Mouse (Mus musculus): Measurements from ENCODE around the gene Fars2.
"Not testable (repeated sequence)": the region's sequence is repeated elsewhere in the genome, so short reads cannot be mapped to it uniquely, and the experiment has no call there.

The Fars2 gene

DNA sequence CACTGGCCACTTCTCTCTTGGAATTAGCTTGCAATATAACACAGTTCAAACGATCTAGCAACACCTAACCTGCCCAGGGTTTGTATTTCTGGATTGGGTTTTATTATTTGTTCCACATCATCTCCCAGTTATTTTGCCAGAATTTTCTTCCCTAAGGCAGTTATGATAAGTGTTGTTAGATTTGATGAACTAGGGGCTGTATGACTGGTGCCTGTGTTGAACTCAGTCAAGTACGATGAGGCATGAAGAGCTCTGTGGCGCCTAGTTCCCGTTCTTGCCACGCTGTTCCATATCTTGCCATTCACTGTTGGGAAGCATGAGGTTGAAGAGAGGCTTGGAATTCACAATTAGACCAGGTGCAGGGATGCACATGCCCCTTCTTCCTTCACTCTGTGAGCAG lies 177.3 kb downstream of the Fars2 start:
- no peak for DNase-seq (ENCODE audit: low read depth, low spot score)

DNA sequence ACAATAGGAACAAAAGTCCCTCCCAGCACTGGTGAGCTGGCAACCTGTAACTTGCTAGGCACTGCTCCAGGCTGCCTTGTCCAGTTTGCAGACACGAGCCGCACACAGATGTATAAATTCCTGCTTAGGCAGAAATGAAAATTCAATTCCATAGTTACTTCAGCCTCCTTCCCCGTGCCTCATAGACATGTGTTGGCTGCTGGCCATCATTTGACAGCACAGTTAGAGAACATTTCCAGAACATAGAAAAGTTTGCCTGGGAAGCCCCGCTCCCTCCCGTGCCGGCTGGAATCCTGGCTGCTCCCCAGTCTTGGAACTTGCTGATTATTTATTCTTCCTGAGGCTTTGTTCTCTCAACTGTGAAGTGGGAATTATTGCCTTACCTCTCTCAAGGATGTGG lies 178.6 kb downstream of the Fars2 start:
- DNase-seq (ENCODE audit: low read depth, low spot score): no peak

DNA sequence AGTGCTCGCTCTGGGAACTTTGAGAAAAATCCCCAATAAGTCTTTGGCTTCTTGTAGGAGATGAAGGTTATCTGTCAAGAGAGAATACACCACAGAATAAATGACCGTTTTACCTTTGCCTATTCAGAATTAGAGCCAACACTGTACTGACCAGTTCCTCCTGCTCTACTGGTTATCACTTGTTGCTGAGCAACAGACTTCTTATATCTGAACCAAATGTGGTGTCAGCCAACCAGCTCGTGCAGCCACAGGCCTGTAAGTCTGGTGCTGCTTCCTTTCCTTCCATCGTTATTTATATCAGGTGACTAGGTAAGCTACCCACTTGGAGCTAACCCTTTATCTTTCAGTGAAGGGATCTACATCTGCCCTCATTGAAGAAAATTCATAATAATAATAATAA lies 179.4 kb downstream of the Fars2 start:
- no peak for DNase-seq (ENCODE audit: low read depth, low spot score)

DNA sequence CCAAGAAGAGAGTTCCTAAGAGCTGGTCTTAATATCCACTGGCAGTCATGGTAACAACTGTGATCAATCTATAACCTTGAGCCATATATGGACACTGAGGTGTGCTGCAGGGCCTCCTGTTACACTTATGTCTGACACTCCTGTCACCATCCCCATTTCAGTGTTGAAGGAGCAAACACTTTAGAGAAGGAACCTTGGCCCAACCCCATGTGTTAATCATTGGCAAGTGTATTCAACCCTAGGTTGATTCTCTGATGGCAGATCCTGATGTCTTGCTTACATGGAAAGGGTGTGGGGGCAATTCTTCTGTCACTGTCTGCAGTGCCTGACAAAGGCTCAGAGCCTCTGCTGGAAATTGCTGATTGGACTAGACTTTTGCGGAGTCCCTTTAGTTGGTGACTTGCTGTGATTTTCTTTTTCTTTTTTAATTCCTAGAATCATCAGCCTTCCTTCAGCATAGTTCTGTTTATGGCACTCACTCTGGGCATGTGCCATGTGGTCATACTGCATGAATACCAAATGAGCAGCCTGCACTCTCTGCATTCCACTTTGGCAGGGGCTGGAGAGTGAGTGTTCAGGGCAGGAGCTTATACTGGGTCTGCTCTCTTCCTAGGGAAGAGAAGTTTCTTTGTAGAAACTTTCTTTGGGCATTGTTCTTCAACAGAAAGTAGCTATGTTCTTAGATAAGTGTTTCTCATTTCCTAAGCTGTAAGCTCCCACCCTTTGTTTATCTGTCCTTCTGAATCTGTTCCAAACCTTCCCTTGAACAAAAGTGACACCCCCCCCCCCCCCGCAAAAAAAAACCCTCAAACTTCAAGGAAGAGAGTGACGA lies 181.0 kb downstream of the Fars2 start:
- no peak for DNase-seq (ENCODE audit: low read depth, low spot score)

DNA sequence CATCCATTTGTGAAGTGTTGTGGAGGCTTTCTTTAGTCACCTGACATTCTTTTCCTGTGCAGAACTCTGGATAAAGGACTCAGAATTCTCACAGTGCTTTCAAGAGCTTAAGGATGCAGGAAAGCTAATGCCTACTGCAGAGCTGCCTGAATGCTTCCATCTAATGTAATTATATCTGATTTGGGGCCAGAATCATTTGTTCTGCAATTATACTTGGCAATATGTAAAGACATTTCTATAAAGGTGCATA lies 181.5 kb downstream of the Fars2 start:
- no peak for DNase-seq (ENCODE audit: low read depth, low spot score)

DNA sequence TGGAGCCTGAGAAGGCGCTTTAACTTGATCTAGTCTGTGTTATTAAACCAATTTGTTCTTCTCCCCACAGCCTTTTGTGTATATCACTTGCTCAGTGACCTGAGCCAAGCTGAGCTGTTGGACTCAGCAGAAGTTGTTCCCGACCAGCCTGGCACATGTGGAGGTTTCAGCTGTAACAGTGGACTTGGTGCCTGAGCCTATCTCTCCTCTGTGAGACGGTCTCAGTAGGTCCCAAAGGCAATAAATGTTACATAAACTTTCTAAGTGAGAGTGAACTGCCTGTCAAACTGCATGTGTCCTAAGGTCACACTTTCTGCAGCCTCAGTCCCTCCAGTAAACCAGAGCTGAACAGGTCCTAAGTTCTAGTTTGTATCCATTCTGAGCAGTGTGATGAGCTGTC lies 185.6 kb downstream of the Fars2 start:
- no peak for DNase-seq (ENCODE audit: low read depth, low spot score)

DNA sequence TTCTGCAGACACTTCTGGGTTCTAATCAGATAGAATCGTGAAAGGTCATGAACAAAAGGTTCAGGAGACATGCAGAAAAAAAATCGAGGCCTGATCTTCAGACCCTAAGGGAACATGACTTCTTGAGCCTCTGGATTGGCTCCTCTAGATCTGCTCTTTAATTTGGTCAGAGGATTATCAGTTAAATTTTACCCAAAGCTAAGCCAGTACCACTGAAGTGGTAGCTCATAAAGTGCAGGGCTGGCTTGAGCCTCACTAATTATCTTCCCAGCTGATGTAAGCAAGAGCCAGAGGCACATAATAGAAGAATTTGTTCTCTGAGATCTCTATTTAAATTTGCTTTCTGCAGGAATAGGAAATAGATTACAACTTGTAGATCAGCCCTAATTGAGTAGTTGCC lies 188.1 kb downstream of the Fars2 start:
- no peak for DNase-seq (ENCODE audit: low read depth, low spot score)

DNA sequence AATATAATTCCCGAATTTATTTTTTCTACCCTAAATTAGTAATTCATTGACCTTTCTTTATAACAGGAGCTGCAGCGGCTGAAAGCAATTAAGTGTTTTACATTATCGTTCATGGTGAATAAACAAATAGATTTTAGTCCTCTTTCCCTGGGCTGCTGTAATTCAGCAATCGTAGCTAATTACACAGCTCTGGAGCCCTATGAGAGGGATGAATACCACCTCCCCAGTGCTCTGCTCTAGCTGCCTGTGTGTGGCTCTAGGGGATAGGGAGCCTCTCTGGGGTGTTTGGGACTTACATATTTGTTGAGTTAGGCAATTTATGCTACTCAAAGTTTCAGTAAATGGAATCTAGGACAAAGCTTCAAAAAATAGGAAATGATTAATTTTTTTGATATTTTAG lies 190.2 kb downstream of the Fars2 start:
- DNase-seq (ENCODE audit: low read depth, low spot score): no peak

DNA sequence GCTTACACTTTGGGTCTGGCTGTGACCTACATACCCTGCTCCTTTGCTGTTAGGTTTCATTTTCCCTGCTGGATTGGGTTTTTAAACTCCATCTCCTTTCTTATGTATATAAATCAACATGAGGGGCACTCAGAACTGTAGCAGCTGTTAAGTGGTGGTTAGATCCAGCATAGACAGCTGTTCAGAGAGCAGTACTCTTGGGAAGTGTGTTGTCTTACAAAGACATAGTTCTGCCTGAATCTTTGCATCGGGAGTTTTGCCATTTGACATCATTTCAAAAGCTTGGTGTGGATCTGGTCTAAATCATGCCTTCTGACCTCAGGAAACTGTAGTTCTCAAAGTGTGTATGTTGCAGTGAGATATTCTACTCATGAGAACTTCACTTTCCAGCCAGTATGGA lies 191.9 kb downstream of the Fars2 start:
- DNase-seq (ENCODE audit: low read depth, low spot score): no peak

DNA sequence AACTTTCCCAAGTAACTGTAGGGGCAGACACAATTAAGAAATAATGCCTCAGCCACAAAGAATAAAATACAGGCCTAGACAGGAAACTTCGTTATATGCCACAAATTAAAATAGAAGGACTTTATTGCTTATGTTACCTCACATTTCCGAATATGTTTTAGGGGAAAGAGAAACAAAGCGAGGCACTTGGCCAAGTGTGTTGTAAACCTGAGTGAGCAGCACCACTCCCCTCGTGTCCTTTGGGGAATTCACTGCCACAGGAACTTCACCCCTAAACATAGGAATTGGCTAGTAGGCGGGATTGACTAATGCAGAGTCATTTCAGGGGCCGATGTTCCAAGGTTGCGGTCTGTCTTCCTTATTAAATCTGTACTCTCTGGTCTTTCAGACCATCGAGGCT lies 197.0 kb downstream of the Fars2 start:
- no peak for DNase-seq (ENCODE audit: low read depth, low spot score)

DNA sequence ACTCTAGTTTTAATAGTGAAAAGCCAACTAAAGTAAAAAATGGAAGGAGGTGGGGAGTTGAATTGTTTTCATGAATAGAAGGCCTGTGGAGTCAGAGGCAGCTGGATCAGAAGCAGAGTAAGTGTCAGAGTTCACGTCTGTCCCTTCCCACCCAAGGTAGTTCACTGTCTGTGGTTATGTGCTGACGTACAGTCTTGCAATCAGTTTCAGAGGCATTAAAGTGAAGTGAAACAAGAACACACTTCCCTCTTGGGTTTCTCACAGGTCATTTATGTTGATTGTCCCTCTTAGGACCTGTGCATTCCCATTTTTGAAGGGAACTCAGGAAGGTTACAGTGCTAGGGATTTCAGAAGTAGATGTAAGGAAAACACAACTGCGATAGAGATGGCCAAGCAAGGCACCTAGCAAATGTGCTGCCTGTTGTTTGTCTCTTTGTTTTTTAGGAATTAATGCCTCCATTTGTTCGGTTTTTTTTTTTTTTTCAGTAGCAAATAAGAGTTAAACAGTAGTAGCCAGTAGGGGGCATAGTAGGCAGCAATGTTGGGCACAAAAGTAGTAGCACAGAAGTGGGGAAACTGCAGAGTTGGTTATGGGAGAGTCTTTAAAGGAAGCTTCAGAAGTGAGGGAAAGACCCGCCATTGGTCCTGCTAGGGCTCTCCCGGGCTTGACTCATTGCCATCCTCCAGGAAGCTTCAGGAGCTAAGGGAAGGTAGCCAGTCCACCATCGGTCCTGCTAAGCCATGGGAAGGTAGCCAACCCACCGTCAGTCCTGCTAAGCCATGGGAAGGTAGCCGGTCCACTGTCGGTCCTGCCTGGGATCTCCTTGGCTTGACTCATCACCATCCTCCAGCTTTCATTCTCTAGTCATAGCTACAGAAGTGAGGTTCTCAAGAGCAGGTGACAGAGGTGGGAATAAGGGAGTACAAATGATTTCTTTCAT lies 197.9 kb downstream of the Fars2 start:
- no peak for DNase-seq (ENCODE audit: low read depth, low spot score)

DNA sequence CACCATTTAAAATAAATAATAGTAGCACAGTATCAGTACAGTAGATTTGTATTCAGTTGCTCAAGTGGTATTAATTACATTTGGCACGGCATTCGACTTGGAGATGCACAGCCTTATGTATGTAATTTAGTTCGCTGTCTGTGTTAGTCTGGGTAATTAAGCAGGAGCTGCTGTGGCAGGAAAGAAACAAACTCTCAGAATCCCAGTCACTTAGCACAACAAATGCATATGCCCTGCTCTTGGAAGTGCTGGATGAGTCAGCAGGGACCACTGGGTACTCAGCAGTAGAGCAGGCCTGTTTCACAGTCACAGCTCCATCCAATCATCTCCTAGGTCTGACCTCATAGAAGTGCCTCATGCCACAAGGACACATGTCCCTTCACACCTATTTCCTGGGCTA lies 200.6 kb downstream of the Fars2 start:
- no peak for DNase-seq (ENCODE audit: low read depth, low spot score)

DNA sequence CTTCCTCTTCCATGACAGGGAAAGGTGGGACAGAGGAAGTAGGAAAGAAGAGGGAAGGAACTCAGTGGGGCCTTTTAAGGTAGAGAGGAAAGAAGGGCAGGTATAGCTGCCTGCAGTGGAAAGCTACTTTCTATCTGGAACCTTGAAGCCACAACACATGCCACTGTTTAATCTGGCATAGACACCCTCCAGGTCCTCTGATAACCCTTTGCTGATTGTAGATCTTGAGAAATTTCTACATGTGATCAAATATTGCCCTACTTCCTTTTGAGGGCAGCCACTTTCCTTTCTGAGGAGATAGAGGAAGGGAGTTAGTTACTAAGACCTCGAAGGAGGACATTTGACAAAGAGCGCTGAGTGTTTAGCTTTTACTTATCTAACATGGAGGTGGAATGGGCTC lies 207.4 kb downstream of the Fars2 start:
- no peak for DNase-seq (ENCODE audit: low read depth, low spot score)

DNA sequence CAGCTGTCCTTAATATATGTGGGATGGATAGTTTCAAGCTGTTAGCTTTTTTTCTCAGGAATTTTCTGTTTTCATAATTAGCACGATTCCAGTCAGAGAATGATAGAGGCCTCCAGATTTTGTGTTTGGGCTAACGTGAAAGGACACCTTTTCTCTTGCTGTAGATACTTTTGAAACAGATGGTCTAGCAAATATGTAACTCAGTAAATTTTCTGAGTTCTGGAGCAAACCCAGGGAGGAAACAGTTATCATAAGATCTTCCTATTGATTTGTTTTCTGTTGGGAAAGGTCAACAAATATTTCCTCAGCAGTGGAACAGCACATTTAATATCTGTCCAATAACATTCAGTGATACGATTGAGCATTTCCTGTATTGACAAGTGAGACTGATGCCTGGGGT lies 209.3 kb downstream of the Fars2 start:
- no peak for DNase-seq (ENCODE audit: low read depth, low spot score)

DNA sequence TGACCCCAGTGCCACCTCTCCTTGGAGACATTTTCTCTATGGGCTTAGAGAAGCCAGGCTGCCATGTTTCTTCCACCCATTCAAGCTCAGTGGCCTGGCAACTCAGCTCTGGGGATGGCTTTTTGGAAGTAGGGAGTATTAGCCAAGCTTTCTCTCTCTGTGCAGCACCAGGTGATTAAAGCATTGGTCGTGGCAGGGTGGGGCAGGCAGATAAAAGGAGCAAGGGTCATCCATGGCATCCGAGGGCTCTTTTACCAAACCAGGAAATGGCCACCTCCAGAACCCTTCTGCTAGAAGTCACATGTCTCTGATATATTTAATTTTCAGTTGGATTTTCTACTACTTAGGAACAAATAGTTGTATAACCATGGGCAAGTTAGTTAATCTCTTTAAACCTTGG lies 212.7 kb downstream of the Fars2 start:
- DNase-seq (ENCODE audit: low read depth, low spot score): no peak

DNA sequence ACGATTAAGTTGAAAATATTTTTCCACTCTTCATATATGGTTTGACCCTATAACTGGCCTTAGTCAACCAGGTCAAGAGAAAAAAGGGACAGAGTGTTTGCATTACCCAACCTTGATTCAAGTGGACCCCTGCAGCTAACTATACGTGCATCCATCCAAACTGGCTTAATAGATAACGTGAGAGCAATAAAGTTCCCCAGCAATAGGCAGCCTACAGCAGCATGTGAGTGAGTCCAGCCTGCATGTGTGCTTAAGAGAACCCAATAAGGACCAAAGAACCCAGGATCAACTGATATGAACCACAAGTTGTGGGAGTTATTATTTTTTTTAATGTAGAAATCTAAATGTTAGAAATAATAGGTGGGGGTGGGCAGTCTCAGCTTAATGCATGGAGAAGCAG lies 213.3 kb downstream of the Fars2 start:
- no peak for DNase-seq (ENCODE audit: low read depth, low spot score)

DNA sequence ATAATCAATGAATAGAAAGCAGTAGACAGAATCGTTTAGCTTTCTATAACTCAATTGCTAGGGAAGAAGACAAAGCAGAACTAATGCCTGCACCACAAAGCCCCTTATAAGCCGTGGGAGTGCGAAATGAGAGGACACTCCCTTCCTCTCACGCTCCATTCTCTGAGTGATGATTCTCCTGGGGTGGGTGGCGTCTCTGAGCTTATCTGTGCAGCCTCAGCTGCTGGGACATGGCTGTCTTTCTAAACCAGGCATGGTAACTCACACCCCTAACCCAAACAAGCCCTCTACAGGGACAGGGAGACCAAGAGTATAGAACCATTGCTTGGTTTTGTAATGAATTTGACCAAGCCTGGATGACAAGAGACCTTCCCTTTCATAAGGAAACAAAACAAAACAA lies 217.5 kb downstream of the Fars2 start:
- DNase-seq (ENCODE audit: low read depth, low spot score): no peak

DNA sequence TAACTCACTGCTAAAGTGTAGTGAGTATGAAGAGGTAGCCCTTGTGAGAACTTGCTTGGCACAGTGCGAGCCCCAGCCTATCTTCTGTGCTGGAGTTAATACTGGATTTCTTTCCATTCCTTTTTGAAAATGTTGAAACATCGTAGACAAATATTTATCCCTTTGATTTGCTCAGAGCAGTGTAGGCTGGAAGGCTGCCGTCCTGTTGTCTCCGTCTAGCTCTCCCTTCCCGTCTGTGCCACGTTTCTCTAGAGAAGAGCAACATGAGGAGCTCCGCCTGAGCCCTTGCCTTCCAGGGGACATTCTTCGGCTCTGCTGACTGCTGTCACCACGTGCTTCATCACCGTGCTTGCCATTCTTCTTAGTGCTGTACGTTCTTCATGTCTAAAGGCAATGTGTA lies 234.3 kb downstream of the Fars2 start:
- DNase-seq (ENCODE audit: low read depth, low spot score): no peak

DNA sequence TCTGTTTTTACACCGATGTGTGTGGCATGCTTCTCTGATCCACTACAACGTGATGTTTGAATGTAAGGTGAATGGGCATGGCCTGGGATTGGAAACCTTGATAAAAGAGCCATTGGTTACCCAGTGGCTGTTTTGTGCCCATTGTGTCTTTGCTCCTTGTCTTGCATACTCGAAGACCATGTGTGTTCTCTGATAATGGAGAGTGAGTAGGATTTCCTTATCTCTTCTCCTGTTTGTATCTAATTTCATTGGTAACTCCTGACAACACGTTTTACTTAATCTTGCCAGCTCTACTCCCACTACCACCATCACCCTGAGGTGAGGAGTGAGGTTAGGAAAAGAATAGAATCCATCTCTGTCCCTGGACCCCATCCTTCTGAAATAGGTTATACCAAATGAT lies 240.3 kb downstream of the Fars2 start:
- no peak for DNase-seq (ENCODE audit: low read depth, low spot score)

DNA sequence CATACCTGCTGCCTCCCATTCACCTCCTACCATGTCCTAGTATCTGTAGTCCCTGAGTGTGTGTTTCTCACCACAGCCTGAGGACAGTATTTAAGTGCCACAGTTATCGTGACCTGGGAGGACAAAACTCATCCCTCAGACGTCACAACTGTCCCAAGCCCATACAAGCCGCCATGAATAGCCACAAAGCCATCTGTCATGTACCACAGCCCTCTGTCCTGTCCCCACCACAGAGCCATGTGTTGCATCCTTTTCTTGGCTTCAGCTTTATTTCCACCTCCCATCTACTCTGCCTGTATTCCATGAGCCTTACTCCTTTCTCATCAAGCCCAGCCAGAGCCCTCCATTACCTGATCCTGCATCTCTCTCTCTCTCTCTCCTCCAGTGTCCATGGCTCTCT lies 244.2 kb downstream of the Fars2 start:
- DNase-seq (ENCODE audit: low read depth, low spot score): no peak

DNA sequence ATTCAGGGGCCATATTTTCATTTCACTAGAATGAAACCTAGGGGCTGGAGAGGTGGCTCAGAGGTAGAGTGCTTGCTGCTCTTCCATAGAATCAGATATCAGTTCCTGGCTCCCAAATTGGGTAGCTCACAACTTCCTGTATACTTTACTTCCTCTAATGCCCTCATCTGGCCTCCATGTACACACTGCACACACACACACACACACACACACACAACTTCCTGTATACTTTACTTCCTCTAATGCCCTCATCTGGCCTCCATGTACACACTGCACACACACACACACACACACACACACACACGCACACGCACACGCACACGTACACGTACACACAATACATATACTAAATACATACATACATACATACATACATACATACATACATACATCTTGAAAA lies 248.5 kb downstream of the Fars2 start:
- not testable (repeated sequence) for DNase-seq (ENCODE audit: low read depth, low spot score)

DNA sequence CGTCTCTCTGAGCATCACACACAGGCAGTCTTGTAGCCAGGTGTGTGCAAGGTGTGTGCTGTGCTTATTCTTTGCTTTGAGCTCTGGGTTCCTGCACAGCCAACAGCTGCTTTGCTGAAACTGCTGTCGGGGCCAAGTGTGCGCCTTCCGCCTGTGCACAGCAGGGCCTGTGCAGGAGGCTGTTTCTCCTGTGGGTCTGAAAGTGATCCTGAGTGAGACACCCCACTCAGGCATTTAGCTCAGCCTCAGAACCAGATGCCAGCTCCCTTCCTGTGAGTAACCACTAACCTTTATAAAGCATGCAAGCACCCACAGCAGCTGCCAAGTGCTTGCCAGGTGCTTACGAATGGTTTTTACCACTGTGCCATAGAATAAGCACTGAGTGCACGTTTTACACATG lies 249.1 kb downstream of the Fars2 start:
- no peak for DNase-seq (ENCODE audit: low read depth, low spot score)

All from WW6 (cell line).